Mouse (Mus musculus) midbrain, embryonic 14.5 days (tissue): ENCODE results near the gene Plekho1. TPM values are rescaled to one million over a fixed set of nuclear protein-coding genes. Genes with fewer than 3 reads are reported as not detected.
"Not testable (repeated sequence)": the region's sequence is repeated elsewhere in the genome, so short reads cannot be mapped to it uniquely, and the experiment has no call there.

Source experiments
- ATAC-seq: fragments of 200-750 bp; cut with Nextera tagmentation; 2 replicates; pipeline ENCODE4 v1.8.0; 2017; ENCODE audit warnings: moderate number of reproducible peaks, moderate library complexity; ENCODE audit not compliant: low FRiP score, low TSS enrichment
- DNase-seq: peaks from one replicate; pipeline ENCODE4 v3.0.0-alpha.2; 2015
- H3K27ac ChIP-seq: fragments of 300-500 bp; sonication (generic); replicated peaks from 2 replicates; pipeline ENCODE4 v1.5.1; 2014; ENCODE audit warnings: mild to moderate bottlenecking, low read depth, low read length, moderate library complexity
- H3K27me3 ChIP-seq: fragments of 300-500 bp; sonication (generic); 2 replicates; pipeline ENCODE4 v1.6.1; 2014; ENCODE audit warnings: low read length, control low read depth, mixed read lengths; ENCODE audit not compliant: control insufficient read depth, insufficient read depth
- H3K36me3 ChIP-seq: fragments of 300-500 bp; sonication (generic); 2 replicates; pipeline ENCODE4 v1.6.1; 2014; ENCODE audit warnings: low read length, control low read depth; ENCODE audit not compliant: control insufficient read depth, insufficient read depth
- H3K4me1 ChIP-seq: fragments of 300-500 bp; sonication (generic); 2 replicates; pipeline ENCODE4 v1.6.1; 2014; ENCODE audit warnings: mild to moderate bottlenecking, antibody characterized with exemption, low read length, control low read depth; ENCODE audit not compliant: control insufficient read depth, insufficient read depth
- H3K4me2 ChIP-seq: fragments of 300-500 bp; sonication (generic); 2 replicates; pipeline ENCODE4 v1.6.1; 2014; ENCODE audit warnings: mild to moderate bottlenecking, low read length, moderate library complexity
- H3K4me3 ChIP-seq: fragments of 300-500 bp; sonication (generic); replicated peaks from 2 replicates; pipeline ENCODE4 v1.5.1; 2014; ENCODE audit warnings: low read depth, low read length
- H3K9ac ChIP-seq: fragments of 300-500 bp; sonication (generic); replicated peaks from 2 replicates; pipeline ENCODE4 v1.6.1; 2014; ENCODE audit warnings: mild to moderate bottlenecking, low read length, moderate library complexity
- H3K9me3 ChIP-seq: fragments of 300-500 bp; sonication (generic); 2 replicates; pipeline ENCODE4 v1.6.1; 2016; ENCODE audit warnings: low read length, control low read depth, mixed read lengths; ENCODE audit not compliant: control insufficient read depth
- WGBS: fragments of 180-500 bp; shearing (Covaris S2); extraction: QIAGEN DNeasy Blood & Tissue Kit; methylation state at CpG from one replicate; pipeline ENCODE4 v1.1.7; 2014; 5-methylcytosine and 5-hydroxymethylcytosine counted together
- polyA plus RNA-seq: library from polyadenylated mRNA; unstranded; fragments of >200 nt; fragmentation: Nextera tagmentation; extraction: Ambion mirVana; gene quantifications from 2 replicates; pipeline ENCODE4 v1.2.1, GENCODE M21; 2014

The Plekho1 gene
- 63.5 and 70.6 TPM in 2 replicates for polyA plus RNA-seq

DNA sequence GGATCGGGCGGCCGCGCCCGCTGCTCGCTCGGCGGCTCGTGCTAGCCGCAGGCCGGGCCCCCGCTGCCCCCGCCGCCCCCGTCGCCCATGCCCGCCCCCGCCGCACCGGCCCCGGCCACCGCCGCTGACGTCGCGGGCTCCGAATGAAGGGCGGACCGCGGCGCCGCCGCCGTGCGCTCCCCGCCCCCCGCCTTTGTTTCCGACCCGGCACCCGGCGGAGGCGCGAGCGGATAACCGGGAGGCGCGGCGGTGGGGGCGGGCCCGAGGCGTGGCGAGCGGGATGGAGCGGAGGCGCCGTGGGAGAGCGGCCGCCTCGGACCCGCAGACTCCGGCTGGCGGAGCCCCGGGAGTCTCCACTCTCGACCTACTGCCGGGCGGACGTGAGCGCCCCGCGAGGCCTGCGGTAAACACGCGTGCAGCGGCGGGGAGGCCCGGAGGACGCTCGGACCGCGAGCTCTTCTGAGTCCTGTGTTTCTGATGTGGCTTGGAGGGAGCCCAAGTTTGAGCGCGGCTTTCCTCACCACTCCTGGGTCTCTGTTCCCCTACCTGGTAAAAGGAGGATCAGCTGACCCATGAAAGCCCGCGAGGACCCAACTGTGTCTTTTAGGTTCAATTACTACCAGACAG lies at the start of gene Plekho1:
TSS of gene Plekho1 (minus strand) at position 200 of the 627 bp plus-strand sequence.
- Histone ChIP-seq H3K4me2 (peak within 1 kb of the TSS; percentile 81), H3K27me3 (no peaks in the 10 kb centered on the region), H3K27ac (peak within 1 kb of the TSS; percentile 99), H3K9ac (peak within 1 kb of the TSS; percentile 99), H3K4me1 (peaks cover 40% of the 10 kb centered on the region), H3K4me3 (peak within 1 kb of the TSS; percentile 80), H3K36me3 (peaks cover 22% of the 10 kb centered on the region), H3K9me3 (no peaks in the 10 kb centered on the region)
- peak; percentile 76 for ATAC-seq
- DNase-seq = peak; percentile 83
- WGBS = under 1% methylated on average over 78 of the region's 84 CpGs

DNA sequence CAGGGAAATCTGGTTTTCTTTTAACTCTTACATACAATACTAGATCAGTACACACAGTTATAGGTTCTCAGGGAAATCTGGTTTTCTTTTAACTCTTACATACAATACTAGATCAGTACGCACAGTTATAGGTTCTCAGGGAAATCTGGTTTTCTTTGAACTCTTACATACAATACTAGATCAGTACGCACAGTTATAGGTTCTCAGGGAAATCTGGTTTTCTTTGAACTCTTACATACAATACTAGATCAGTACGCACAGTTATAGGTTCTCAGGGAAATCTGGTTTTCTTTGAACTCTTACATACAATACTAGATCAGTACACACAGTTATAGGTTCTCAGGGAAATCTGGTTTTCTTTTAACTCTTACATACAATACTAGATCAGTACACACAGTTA lies 48.8 kb upstream of the Plekho1 start:
- H3K9ac ChIP-seq, H3K4me1 ChIP-seq, H3K27me3 ChIP-seq, H3K9me3 ChIP-seq, DNase-seq, H3K4me3 ChIP-seq, H3K27ac ChIP-seq, H3K4me2 ChIP-seq, ATAC-seq: not testable (repeated sequence)
- peaks cover 44% of the 10 kb centered on the region for H3K36me3 ChIP-seq
- WGBS = 84% methylated on average over 3 of the region's 3 CpGs

DNA sequence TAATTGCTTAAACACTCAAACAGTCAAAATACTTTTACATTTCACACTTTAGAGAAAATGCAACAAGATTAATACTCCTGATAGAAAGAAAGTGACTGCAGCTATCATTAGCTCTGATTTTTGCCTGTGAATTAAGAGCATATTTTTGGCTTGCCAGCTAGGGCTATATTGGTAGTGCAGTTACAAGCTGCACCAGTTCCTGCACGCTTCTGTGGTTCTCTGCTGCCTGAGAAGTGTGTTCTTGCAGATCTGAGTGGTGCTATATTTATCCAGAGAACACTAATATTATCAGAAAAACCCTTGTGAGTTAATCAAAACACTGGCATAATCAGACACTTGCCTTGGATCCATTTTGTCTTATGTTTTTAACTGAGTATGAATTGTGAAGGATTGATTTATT lies 47.3 kb upstream of the Plekho1 start:
- H3K36me3 ChIP-seq = peaks cover 47% of the 10 kb centered on the region
- H3K9me3 ChIP-seq = no peaks in the 10 kb centered on the region
- H3K4me2 ChIP-seq = no peak overlapping the region
- H3K27ac ChIP-seq = no peak overlapping the region
- H3K4me3 ChIP-seq = no peak overlapping the region
- no peak overlapping the region for H3K9ac ChIP-seq
- ATAC-seq (no peak), DNase-seq (no peak)
- 80% methylated on average over 1 of the region's 1 CpGs for WGBS
- H3K4me1 ChIP-seq = no peaks in the 10 kb centered on the region
- H3K27me3 ChIP-seq = no peaks in the 10 kb centered on the region

DNA sequence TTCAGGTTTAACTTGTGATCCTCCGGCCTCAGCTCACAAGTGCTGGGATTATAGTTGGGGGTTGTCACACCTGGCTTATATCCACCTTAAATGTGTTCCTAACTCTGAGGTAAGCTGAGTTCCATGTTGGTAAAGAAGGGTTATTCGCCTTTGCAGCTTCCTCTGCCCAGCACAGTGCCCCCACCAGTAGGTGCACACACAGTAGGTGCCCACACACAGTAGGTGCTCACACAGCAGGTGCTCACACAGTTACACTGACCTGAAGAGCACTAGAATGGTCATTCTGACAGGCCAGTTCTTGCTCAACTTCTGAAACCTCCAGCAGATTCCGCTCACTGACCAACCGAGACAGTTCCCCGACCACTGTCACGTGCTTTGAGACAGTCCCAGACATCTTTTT lies 45.3 kb upstream of the Plekho1 start:
- H3K9ac ChIP-seq = no peak overlapping the region
- WGBS = 92% methylated on average over 6 of the region's 6 CpGs
- no peaks in the 10 kb centered on the region for H3K27me3 ChIP-seq
- no peak overlapping the region for H3K27ac ChIP-seq
- H3K4me3 ChIP-seq = no peak overlapping the region
- H3K4me2 ChIP-seq = no peak overlapping the region
- no peaks in the 10 kb centered on the region for H3K4me1 ChIP-seq
- no peak for ATAC-seq
- DNase-seq = no peak
- H3K9me3 ChIP-seq = no peaks in the 10 kb centered on the region
- H3K36me3 ChIP-seq = peaks cover 35% of the 10 kb centered on the region

DNA sequence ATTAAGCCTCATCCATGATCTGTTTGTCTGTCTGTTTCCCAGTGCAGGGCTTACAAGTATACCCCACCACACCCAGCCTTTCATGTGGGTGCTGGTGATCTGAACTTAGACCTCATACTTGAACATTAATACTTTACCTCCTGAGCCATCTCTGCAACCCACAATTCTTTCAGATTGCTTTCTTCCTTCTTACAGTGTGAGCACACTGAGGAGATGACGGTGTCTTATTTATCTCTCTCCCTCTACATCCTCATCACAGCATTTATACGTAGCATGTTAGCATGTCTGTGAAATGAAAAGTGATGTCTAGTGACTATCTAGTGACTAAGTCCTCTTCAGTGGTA lies 44.8 kb upstream of the Plekho1 start:
- H3K4me2 ChIP-seq = no peak overlapping the region
- H3K9ac ChIP-seq = no peak overlapping the region
- peaks cover 33% of the 10 kb centered on the region for H3K36me3 ChIP-seq
- DNase-seq (no peak), ATAC-seq (no peak)
- no peaks in the 10 kb centered on the region for H3K4me1 ChIP-seq
- H3K27ac ChIP-seq = no peak overlapping the region
- H3K4me3 ChIP-seq = no peak overlapping the region
- no peaks in the 10 kb centered on the region for H3K9me3 ChIP-seq
- H3K27me3 ChIP-seq = no peaks in the 10 kb centered on the region
- 97% methylated on average over 2 of the region's 2 CpGs for WGBS

DNA sequence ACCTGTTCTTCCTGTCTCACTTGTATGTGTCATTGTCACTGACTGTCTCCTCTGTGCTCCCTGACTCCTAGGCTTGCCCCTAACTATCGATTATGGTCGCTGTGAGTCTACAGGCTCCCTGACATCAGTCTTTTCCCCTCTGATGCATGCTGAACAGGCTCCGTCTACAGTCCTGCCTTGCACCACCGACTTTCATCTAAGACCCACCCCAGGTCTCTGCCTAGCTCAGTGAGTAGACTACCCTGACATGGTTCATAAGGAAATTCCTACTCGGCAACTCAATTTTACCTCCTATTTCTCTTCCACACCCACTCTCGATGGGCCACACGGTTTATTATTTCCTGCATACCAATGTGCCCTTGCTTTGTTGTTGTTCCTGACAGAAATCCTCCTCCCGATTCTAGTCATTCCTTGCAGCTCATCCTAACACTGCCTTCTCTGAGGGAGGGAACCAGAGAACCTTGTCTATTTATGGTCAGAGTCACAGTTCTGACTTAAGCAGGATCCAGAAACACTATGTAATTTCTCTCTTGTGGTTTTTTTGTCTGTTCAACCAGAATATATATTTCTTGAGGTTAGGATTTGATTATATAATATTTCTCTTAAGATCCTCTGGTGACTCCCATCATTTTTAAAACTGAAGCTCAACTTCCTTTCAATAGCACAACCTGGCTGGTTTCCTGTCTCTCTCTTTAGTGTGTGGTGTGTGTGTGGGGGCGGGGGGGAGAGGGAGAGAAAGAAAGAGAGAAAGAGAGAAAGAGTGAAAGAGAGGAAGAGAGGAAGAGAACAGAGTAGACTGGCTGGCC lies 44.3 kb upstream of the Plekho1 start:
- Histone ChIP-seq H3K36me3 (peaks cover 29% of the 10 kb centered on the region), H3K9me3 (no peaks in the 10 kb centered on the region)
- DNase-seq = no peak

DNA sequence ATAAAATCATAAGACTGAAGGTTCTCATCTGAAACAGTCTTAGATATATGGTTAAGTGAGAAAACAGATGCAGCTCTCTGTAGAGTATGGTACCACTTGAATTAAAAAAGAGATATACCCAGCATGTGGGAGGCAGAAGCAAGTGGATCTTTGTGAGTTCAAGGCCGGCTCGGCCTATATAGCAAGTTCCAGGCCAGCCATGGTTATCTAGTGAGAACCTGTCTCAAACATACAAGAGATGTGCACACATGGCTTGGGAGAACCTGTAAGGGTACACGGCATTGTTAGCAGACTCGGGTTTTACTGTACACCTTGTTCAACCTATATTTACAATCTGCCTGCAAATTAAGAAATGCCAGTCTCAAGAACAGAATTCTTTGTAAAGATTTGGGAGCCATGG lies 43.0 kb upstream of the Plekho1 start:
- H3K9me3 ChIP-seq = no peaks in the 10 kb centered on the region
- no peaks in the 10 kb centered on the region for H3K4me1 ChIP-seq
- peaks cover 32% of the 10 kb centered on the region for H3K36me3 ChIP-seq
- no peak overlapping the region for H3K9ac ChIP-seq
- 95% methylated on average over 4 of the region's 4 CpGs for WGBS
- H3K4me2 ChIP-seq = no peak overlapping the region
- no peak overlapping the region for H3K4me3 ChIP-seq
- DNase-seq = no peak
- no peaks in the 10 kb centered on the region for H3K27me3 ChIP-seq
- no peak overlapping the region for H3K27ac ChIP-seq
- ATAC-seq = no peak

More for the DNA sequence above, 44.3 kb upstream of the Plekho1 start:
- no peaks in the 10 kb centered on the region for H3K27me3 ChIP-seq
- no peak overlapping the region for H3K4me2 ChIP-seq
- no peak overlapping the region for H3K27ac ChIP-seq
- no peak overlapping the region for H3K4me3 ChIP-seq
- ATAC-seq = no peak
- WGBS = 86% methylated on average over 9 of the region's 9 CpGs
- no peak overlapping the region for H3K9ac ChIP-seq
- H3K4me1 ChIP-seq = no peaks in the 10 kb centered on the region

DNA sequence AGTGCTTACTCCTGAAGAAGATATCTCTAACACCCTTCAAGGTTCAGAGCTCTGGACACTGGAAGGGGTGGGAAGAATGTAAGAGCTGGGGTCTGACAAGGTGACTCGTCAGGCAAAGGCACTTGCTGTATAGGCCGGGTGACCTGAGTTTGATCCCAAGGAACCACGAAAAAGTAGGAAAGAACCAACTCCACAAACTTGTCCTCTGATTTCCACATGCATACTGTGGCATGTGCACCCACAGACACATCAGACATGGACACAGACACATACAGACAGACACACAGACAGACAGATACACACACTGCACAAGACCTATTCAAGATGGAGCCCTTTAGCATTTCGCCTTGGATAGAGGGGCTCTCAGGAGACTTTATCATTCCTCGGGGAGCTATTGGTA lies 42.4 kb upstream of the Plekho1 start:
- H3K27me3 ChIP-seq = no peaks in the 10 kb centered on the region

DNA sequence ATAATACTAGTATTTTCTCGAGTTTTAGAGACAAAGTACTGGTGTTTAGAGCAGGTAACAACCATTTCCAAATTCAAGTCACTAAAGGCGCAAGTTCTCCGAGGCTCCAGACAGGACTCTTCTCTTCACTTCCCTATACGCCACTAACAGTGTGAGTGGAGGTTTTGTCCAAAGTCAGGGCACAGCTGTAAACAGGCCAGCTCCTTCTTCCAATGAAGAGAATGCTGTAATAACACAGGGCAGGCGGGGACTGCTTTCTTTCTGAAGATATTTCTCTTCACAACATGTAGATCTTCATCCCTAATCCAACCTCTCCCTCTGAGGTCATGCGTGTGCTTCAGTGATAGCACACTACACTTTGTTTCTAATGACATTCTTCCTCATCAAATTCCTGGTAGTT lies 41.0 kb upstream of the Plekho1 start:
- Histone ChIP-seq H3K9me3 (no peaks in the 10 kb centered on the region), H3K36me3 (peaks cover 49% of the 10 kb centered on the region), H3K9ac (no peak overlapping the region), H3K27me3 (no peaks in the 10 kb centered on the region), H3K4me3 (no peak overlapping the region), H3K4me1 (no peaks in the 10 kb centered on the region), H3K27ac (no peak overlapping the region), H3K4me2 (no peak overlapping the region)
- no peak for ATAC-seq
- 95% methylated on average over 6 of the region's 6 CpGs for WGBS
- DNase-seq = no peak

More for the DNA sequence above, 42.4 kb upstream of the Plekho1 start:
- Histone ChIP-seq H3K4me1 (no peaks in the 10 kb centered on the region), H3K9ac (no peak overlapping the region), H3K9me3 (no peaks in the 10 kb centered on the region), H3K4me3 (no peak overlapping the region), H3K36me3 (peaks cover 38% of the 10 kb centered on the region), H3K4me2 (no peak overlapping the region), H3K27ac (no peak overlapping the region)
- DNase-seq (no peak), ATAC-seq (no peak)
- 89% methylated on average over 5 of the region's 5 CpGs for WGBS
